In the genomic region with DNA sequence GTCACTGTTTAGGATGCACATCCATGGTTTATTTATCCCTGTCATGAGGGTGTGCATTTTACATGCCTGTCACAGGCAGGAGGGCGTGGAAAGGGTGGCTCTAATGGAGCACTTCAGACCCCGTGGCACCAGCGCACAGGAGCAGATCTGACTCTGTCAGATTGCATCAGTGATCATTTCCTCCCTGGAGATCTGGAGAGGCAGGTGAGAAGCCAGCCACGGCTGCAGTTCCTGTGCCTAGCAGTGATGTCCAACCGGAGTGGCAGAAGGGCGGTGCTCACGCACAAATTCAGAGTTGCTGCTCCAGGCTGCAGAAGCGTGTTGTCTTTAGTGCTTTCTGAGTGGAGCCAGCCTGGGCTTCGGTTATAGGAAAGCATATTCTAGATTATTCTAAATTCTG, we compare ENCODE assay signal across 21 mouse cellular contexts.
DNase-seq lines count a peak whose midpoint lies in the region; ATAC-seq lines count a peak whose summit lies in the region.
"Had no signal": no experiment of that assay in that cellular context is flagged by ENCODE, and none has a peak within 500 bp of the region (broad histone marks: within the 10 kb centered on the region; RNA-seq: fewer than 3 reads in every experiment).

No protein-coding gene starts in this region.

- no peaks in the 10 kb centered on the region for H3K36me3 ChIP-seq in midbrain, embryonic 16.5 days (ENCODE audit: control insufficient read depth, insufficient read depth, low read length)
- H3K36me3 ChIP-seq in midbrain, embryonic 14.5 days (ENCODE audit: control insufficient read depth, insufficient read depth, low read length) = no peaks in the 10 kb centered on the region
- H3K36me3 ChIP-seq: embryonic facial prominence, embryonic 13.5 days; G1E; liver, embryonic 12.5 days; midbrain, embryonic 13.5 days; stomach, embryonic 15.5 days had no signal

- 0 out of 2 replicates have a peak, but pooled peaks have one; percentile 42 for ATAC-seq in midbrain, embryonic 16.5 days
- no peak for ATAC-seq in midbrain, embryonic 14.5 days (ENCODE audit: low FRiP score, low TSS enrichment)
- ATAC-seq: hindbrain, postnatal 0 days; liver, embryonic 12.5 days; midbrain, embryonic 13.5 days had no signal

- H3K4me2 ChIP-seq in midbrain, embryonic 16.5 days (ENCODE audit: low read length) = no peak overlapping the region
- H3K4me2 ChIP-seq in midbrain, embryonic 14.5 days (ENCODE audit: low read length) = no peak overlapping the region
- H3K4me2 ChIP-seq: embryonic facial prominence, embryonic 13.5 days; liver, embryonic 12.5 days; lung, embryonic 14.5 days; midbrain, embryonic 13.5 days; stomach, embryonic 15.5 days had no signal

- no peak overlapping the region for H3K27ac ChIP-seq in midbrain, embryonic 16.5 days (ENCODE audit: low read length)
- no peak overlapping the region for H3K27ac ChIP-seq in midbrain, embryonic 14.5 days (replicated peaks; ENCODE audit: low read depth, low read length)
- 0 out of 2 replicates have a peak overlapping the region, but pooled peaks have one; percentile 7 for H3K27ac ChIP-seq in brown adipose tissue, adult 24 weeks (replicated peaks; ENCODE audit: low read depth, low read length)
- H3K27ac ChIP-seq: embryonic facial prominence, embryonic 13.5 days; hindbrain, postnatal 0 days; left cerebral cortex, adult 2 months; liver, embryonic 12.5 days; macrophage; midbrain, embryonic 13.5 days; stomach, embryonic 15.5 days had no signal

- 72% methylated on average over 9 of the region's 9 CpGs for WGBS in midbrain, embryonic 16.5 days
- WGBS in midbrain, embryonic 14.5 days = 67% methylated on average over 9 of the region's 9 CpGs

- no peaks in the 10 kb centered on the region for H3K9me3 ChIP-seq in midbrain, embryonic 16.5 days (replicated peaks; ENCODE audit: control insufficient read depth, low read length, poor library complexity, severe bottlenecking)
- no peaks in the 10 kb centered on the region for H3K9me3 ChIP-seq in midbrain, embryonic 14.5 days (ENCODE audit: control insufficient read depth, low read length)
- H3K9me3 ChIP-seq: embryonic facial prominence, embryonic 13.5 days; G1E; liver, embryonic 12.5 days; midbrain, embryonic 13.5 days; stomach, embryonic 15.5 days had no signal

- no peak overlapping the region for H3K9ac ChIP-seq in midbrain, embryonic 16.5 days (ENCODE audit: low read depth, low read length)
- no peak overlapping the region for H3K9ac ChIP-seq in midbrain, embryonic 14.5 days (replicated peaks; ENCODE audit: low read length)
- H3K9ac ChIP-seq: embryonic facial prominence, embryonic 13.5 days; liver, embryonic 12.5 days; lung, embryonic 14.5 days; midbrain, embryonic 13.5 days; stomach, embryonic 15.5 days had no signal

- H3K4me1 ChIP-seq in midbrain, embryonic 16.5 days (ENCODE audit: control insufficient read depth, insufficient read depth, low read length) = no peaks in the 10 kb centered on the region
- no peaks in the 10 kb centered on the region for H3K4me1 ChIP-seq in midbrain, embryonic 14.5 days (ENCODE audit: control insufficient read depth, insufficient read depth, low read length)
- no peaks in the 10 kb centered on the region for H3K4me1 ChIP-seq in brown adipose tissue, adult 24 weeks (ENCODE audit: control insufficient read depth, insufficient read depth, insufficient read length, low read length)
- H3K4me1 ChIP-seq: stomach, embryonic 15.5 days had no signal

- DNase-seq in cerebellum, postnatal 36 days = peak; percentile 20 to 26
- no peak for DNase-seq in cerebellum, adult 9-10 months
- no peak for DNase-seq in midbrain, embryonic 14.5 days
- DNase-seq in retina, embryonic 14.5 days (ENCODE audit: low spot score) = peak; percentile 44
- DNase-seq in adrenal gland, adult 8-10 months = no peak
- DNase-seq: gastrocnemius, postnatal 10 days; heart, postnatal 14 days; kidney, adult 11 months; kidney, postnatal 25 days; lung, embryonic 14.5 days; right cerebral cortex, adult 18-20 months had no signal

- no peaks in the 10 kb centered on the region for H3K27me3 ChIP-seq in midbrain, embryonic 16.5 days (ENCODE audit: control insufficient read depth, insufficient read depth, low read depth, low read length)
- no peaks in the 10 kb centered on the region for H3K27me3 ChIP-seq in midbrain, embryonic 14.5 days (ENCODE audit: control insufficient read depth, insufficient read depth, low read length)
- H3K27me3 ChIP-seq: embryonic facial prominence, embryonic 13.5 days; liver, embryonic 12.5 days; midbrain, embryonic 13.5 days; stomach, embryonic 15.5 days had no signal

- H3K4me3 ChIP-seq in midbrain, embryonic 16.5 days (ENCODE audit: low read depth, low read length) = no peak overlapping the region
- no peak overlapping the region for H3K4me3 ChIP-seq in midbrain, embryonic 14.5 days (replicated peaks; ENCODE audit: low read depth, low read length)
- no peak overlapping the region for H3K4me3 ChIP-seq in brown adipose tissue, adult 24 weeks (ENCODE audit: insufficient read depth, low read depth, low read length)
- H3K4me3 ChIP-seq: embryonic facial prominence, embryonic 13.5 days; left cerebral cortex, adult 2 months; liver, embryonic 12.5 days; midbrain, embryonic 13.5 days; stomach, embryonic 15.5 days had no signal

Comparison
In these comparisons a context has a peak if more than half of its experiments do, and no peak if none do; other contexts are left out.
1. DNase-seq: peak in cerebellum, postnatal 36 days (2 of 2) and retina, embryonic 14.5 days (single experiment); none in cerebellum, adult 9-10 months (single experiment), midbrain, embryonic 14.5 days (single experiment) and adrenal gland, adult 8-10 months (single experiment).